Mouse (Mus musculus) kidney, postnatal 25 days (tissue): ENCODE measurements around the gene Stac.

Source experiments
- DNase-seq, 2 experiments: peaks; one replicate each; pipeline ENCODE4 v3.0.0; 2021; ENCODE audit warnings: mixed read lengths in 2 of 2

Stac gene

DNA sequence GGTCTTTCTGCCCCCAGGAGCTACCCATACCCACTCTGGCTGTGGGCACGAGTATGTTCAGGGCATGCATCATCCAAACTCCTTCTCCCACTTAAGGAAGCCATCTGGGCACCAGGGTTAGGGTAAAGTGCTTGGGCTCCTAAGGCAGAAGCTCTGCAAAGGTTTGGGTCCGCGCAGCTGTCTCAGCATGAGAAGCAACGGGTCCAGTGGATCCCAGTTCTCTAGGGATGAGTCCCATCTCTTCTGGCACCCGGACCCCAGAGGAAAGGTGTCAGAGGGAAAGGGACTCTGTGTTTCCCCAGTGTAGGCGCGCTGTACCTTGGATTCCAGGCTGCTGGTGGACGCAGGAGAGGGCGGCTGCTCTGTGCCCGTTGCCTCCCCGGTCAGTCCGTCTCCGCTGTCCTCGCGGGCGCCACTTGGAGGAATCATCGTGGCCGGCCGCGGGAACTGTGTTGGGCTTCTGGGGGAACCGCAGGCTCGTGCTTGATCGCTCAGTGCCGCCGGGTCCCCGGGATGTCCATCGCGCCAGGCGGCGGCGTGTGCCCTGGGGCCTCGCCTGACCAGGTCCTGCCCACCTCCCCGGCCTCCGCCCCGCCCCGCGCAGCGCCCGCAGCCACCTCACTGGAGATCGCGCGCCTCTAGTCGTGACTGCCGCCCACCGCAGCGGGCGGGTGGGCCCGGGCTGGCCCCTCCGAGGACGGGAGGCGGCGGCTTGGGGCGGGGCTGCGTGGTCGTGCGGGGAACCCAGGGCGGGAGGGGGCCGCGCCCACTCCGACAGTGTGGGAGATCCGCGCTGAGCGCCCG, at the start of gene Stac:
Gene Stac, minus strand, starts transcription at position 669 of the 804 bp plus-strand sequence.
- DNase-seq = no peak

DNA sequence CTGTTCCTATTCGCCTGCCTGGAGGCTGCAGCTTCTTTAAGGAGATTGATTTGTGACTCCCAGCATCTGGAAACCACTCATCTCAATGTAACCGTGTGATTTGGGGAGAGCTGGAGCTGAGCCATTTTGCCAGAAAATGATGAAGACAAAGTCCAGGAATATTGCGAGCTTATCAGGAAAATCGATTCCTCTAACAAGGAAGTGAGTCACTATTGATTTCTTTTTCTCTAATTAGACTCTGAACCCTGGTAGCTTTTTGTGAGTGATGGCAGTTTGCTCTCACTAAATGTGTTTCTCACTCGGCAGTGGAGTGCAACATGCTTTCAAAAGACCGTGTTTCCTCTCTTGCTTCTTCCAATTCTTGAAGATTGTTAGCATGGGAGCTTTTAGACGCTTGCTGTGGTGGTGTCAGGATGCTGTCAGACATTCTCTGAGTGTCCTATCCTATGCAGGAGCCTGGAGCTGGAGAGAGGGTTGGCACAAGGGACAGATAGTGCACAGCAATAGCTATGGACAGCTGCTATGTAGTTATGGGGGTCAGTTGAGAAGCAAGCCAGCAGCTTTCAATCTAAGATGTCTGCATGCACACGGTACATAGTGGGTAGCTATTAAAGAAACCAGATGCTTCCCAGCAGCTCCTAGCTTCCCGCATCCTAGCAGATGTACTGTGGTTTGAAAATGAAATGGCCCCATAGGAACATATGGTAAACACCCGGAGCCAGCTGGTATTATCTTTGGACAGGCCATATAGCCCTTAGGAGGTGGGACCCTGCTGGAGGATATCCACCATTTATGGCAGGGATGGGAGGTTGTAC, 49.5 kb upstream of the Stac start:
- DNase-seq = no peak

DNA sequence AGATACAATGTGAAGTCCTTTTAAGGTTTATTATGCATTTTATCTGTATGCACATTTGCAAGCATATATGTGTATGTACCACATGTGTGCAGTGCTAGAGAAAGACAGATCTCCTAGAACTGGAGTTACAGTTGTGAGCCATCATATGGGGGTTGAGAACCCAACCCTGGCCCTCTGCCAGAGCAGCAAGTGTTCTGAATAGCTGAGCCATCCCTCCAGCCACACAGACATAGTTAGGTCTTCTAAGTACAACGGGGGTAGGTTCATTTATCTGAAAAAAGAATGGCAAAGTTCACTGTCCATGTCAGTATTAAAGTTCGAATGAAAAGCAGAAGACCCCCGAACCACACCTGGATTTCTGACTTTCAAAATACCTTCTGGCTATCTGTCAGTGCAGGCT, 48.9 kb upstream of the Stac start:
- no peak for DNase-seq

DNA sequence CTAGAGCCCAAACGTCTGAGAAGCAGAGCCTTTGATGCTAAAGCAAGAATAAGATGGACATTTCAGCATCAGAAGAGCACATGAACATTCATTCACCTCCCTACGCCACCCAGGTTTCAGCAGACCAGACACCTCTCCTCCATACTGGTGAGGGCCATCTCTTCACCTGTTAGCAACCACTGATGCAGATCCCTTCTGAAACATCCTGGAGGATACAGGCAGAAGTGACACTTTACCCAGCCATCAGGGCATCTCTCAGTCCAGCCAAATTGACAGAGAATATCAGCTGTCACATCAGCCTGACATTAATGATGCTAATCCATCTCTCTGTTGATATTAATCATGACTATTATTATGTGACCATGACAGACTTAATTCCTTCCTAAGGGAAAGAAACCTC, 47.6 kb upstream of the Stac start:
- DNase-seq = no peak

DNA sequence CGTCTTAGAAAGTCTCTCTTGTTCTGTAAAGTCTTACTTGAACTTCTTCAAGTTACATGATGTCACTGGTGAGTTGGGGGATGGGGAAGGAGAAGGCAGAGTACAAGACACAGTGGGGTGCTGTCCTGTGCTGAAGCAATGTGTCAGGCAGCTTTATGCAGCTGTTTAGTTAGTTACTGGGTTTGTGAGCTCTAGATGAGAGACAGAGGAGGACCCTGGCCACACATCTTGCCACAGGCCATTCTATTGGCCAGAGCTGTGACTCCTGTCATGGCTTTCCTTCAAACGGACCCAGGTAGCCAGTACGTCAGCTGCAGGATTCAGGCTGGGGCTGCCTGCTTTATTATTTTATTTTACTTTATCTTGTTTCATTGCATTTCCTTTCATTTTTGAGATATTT, 45.8 kb upstream of the Stac start:
- DNase-seq = no peak

DNA sequence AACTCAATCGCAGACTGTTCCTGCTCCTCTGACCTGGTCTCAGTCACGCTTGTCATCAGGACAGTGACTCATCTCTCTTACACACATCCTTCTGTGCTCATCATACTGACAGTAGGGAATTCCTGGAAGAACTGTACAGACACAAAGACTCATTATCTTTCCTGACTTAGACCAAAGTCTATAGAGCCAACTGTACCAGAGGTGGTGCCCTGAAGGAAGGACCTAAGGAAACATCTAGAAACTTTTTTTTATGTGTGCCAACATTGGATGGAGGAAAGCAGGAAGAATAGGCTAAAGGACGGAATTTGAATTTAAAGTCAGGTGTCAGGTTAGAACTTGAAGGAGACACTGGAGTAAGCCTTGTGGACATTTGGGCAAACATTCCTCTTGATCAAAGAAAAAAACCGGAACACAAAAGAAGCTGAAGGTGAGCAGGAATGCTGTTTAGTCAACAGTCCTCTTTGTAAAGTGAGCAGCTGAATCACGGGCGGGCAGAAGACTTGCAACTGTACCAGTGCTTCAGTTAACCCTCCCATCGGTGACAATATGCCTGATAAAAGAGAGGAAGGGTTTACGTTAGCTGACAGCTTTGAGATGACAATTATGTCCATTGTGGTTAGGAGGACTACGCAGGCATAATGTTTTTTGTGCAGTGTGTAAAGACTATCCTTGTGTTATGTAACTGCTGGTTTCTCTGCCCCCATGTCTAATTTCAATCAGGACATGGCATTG, 42.0 kb upstream of the Stac start:
- no peak for DNase-seq

DNA sequence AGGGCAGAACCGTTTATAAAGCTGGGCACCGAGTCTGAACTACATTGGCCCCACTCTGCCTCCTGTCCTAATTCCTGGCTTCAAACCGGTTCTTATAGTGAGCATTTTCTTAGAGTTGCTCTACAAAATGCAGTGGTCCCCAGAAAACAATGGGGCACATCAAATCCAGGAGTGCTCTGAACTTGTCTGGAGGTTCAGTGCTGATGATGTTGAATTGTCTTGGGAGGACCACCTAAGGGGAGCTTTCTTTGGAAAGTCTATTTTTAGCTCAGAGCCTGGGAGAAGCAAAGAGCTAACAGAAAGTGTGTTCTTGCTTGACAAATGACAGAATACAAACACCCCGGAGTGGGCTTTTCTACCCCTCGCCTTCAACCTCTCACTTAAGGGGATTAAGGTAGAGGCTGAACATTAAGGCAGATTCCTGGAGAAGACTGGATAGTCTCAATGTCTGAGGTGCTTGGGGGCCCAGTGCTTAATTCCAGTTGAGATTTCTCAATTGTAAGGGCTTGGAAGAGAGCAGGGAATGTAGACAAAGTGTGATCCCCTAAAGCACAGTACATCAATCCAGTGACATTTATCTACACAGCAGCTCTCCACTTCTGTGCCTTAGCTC, 34.9 kb upstream of the Stac start:
- DNase-seq = no peak

DNA sequence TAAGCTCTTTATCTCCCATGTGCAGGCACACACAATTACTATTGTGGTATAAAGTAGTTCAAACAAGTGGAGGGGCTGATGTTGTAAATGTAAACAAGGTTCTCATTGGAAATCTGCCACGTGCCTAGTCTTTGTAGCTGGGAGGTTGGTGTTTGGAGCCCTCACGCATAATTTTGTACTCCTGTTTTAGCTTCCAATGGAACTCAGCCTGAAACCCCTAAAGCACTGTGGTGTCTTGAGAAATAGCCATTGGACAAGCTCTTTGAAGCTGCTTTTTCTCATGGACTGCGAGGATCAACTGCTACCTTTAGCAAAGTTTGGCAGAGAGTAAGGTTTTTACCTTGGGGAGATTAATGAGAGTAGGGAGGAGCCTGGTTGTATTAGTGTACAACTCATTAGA, 24.3 kb upstream of the Stac start:
- no peak for DNase-seq

DNA sequence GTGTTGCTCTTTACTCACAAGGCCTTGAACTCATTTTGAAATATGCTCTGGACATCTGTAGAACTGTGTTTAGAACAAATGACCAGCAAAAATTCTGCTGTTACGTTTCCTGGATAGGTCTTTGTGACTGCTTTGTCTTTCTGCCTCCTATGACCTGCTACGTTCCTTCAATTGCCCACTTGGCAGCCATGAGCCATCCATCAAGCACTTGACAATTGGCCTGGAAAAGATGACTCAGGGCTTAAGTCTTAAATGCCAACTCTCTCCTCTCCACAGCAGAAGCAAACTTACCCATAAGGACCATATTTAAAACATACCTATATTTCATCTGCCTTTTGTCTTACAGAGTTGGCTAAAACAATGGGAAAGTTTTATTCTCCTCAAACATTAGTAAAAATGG, 10.0 kb upstream of the Stac start:
- no peak for DNase-seq

DNA sequence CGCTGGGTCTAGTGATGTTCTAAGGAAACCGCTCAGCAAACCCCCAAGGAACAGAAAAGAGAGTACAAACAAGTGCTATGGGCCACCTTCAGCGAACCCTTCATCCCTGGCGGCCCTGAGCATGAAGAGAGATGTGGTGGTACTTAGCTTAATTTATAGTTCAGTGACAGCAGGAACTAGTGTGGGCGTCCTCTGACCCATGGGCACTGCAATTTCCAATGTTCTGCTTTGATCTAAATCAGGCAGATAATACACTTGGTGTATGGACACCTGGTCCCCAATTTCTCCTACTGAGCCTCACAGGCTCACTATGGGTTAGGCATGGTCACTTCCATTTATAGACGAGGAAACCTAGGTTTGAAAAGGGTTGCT, 322 bp upstream of the Stac start:
- no peak for DNase-seq

DNA sequence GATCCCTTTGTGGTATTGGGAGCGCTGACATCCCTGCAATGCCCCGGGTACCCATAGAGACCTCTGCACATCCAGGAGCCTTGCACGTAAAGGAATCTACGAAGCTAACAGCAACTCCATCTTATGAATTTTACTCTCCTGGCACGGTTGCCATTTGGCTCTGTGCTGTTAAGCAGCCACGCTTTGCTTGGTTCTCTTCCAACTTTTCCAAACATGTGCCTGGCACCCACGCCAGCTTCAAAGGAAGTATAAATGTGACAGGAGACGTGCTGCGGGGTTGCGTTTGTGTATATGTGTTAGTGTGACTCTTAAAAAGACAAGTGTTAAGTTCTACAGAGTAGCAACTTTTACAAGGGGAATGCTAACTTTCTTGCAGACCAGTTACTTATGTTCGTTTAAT, 1.0 kb downstream of the Stac start:
- no peak for DNase-seq

DNA sequence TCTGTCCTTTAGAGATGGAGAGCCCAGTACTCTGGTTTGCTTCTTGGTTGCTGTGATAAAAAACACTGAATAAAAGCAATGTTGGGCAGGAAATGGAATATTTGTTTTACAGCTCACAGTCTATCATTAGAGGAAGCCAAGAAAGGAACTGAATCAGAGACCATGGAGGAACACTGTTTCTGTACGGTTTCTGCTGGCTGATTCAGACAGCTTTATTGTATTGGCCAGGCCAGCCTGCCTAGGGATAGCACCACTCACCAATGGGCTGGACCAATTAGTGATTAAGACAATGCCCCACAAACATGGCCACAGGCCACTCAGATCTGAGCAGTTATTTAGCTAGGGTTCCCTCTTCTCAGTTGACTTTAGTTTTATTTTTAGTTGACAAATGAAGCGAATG, 6.0 kb downstream of the Stac start:
- DNase-seq = no peak

DNA sequence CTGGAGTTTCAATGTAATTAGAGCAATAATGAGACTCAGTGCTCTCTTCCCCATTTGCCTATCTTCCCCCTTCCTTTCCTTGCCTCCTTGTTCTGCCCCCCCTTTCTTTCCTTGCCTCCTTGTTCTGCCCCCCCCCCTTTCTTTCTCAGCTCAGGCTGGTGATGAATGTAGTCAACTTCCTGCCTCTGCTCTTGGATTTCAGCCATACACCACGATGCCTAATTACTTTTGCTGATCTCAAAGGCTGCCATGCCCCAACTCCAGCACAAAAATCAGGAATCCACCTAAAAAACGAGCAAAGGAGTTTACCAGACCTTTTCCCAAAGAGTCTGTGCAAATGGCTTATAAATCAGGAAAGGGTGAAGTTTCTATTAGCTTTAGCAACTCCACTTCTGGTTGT, 10.6 kb downstream of the Stac start:
- no peak for DNase-seq

DNA sequence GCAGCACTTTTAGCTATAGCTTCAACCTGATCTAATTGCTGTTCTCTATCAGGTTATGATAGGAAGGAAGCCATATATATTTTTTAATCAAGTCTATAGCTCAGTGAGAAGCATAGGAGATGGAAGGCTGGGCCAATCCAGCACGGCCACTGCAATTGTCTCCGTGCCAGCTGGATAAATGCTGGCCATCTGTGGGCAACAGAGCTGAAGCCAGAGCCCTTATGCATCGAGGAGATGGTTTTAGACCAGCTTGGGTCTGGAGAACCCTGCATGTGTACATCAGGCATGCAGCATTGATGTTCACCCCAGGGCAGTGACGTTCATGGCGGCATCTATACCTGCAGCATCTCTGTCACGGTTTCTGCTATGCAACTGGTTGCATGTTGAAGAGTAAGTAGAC, 20.3 kb downstream of the Stac start:
- no peak for DNase-seq

DNA sequence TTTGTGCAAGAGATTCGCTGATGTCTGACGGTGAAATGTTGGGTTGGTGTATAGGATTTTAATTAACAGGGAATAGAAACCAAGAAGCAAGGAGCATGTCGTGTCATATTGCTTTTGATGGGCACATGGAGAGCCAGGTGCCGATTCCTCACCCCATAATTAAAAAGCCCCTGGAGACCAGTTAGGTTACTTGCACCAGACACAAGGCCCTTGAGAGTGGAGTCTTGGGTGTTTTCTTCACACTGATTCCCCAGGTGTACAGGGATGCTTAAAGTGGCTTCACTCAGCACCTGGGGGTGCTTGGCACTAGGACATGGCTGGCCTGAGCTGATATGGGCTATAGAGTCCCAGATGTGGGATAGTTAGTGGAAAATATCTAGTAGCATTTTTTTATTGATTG, 35.1 kb downstream of the Stac start:
- DNase-seq = no peak

DNA sequence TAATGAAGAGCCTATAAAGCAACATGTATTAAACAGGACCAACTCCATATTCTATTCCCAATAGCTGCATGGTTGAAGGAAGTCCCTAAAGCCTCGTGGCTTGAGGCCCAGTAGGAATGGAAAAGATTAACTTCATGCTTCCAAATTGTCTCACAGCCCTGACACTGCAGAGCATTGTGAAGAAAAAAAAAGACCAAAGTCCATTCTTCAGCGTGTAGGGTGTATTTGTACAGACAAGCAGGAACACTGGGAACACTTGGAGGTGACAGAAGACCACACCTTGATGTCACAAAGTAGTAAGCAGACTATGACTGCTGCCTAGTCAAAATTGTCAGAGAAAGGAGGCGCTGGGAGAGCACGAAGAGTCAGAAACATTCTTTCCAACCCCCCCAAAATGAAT, 45.9 kb downstream of the Stac start:
- DNase-seq = no peak

DNA sequence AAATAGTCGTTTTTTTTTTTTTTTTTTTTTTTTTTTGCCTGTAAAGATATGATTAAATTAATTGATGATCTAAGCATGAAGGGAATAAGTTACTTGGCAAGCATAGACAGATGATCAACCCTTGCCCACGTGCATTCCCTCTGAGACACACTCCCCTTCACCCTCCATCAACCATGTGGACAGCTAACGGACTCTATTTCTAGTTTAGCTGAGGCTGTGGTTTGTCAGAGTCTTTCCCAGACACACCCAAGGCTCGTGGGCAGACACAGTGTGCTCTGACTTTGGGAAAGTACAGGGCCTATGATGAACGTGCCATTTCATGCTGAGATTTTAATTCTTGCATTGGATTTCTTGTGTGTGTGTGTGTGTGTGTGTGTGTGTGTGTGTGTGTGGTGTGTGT, 46.8 kb downstream of the Stac start:
- DNase-seq = no peak

DNA sequence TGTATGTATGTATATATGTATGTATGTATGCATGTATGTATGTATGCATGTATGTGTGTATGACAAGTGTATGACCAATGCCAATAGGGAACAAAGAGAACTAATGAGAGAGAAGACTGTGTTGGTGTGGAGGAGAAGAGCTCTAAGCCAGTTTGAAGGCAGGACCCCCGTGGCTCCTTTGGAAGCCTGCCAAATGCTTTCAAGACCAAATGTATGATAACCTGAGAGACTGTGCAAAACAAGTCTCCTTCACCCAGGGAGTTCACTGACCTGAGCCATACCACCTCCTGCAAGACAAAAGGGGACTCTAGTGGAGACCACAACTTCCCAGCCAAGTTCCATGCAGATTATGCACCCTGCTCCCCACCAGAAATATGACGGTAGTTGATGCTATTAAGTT, 52.5 kb downstream of the Stac start:
- DNase-seq = no peak

DNA sequence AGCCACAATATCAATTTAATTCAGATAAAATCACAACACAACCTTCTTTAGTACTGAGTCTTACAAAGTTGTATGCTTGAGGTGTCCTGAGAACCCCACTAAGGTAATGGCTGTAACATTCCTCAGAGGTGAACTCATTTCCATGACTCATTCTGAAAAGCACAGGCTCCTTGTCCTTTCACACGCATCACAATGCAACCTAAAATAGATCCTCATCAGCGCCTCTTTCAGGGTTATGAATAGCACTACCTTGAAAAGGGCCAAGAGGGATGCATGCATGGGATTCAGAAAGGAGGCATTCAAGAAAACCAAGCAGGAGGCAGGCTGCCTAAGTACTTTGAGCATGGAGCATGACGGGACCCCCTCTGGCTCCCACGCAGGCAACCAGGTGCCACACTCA, 57.3 kb downstream of the Stac start:
- no peak for DNase-seq

DNA sequence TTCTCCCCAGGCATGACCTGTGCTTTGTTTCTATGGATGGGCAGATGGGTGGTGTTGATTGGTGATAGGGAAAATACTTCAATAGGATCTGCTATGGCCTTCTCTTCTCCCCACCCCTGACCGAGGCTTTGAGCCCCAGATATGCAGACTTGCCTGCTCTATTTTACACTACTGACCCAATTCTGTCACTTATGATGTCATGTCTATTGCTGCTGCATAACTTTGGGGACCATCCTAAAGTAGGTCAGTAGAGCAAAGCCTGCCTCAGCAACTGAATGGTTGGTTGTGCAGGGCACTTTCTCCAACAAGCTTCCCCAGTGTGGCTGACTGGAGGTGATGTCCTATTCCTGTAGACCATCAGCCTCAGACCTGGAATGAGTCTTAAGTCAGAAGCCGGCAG, 69.0 kb downstream of the Stac start:
- DNase-seq = no peak

DNA sequence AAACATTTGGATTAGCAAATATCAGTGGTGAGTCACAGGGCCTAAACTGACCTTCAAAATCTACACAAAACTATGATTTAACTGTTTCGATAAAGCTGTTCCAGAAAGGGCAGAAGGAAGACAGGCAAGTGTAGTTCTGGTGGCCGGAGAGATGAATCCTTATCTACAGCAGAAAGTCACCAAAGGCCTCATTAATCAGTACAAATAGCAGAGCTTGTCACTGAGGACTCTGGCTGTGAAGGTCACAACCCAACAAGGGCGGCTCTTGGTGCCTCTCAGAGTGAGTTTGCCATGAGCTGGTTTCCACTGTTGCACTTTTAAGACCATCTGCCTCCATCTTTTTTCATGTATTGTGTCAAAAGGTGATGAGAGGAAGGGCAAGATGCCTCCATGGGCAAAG, 78.8 kb downstream of the Stac start:
- no peak for DNase-seq

DNA sequence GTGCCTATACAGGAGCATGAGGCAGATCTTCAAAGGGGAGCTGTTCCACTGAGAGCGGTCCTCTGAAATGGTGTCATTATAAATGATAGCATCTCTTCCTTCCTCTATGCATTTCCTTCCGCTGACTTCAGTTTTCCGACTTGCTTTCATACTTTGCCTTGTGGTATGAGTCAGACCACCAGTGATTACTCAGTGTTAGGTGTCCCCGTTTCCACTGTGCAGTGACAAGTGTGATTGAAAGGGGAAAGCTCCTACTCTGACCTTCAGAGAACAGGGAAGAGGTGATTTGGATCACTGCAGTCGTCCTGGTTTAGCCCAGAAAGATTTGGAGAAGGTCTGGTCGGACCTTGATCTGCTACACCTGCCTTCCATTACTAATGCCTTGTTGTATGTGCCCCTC, 81.4 kb downstream of the Stac start:
- DNase-seq = no peak

DNA sequence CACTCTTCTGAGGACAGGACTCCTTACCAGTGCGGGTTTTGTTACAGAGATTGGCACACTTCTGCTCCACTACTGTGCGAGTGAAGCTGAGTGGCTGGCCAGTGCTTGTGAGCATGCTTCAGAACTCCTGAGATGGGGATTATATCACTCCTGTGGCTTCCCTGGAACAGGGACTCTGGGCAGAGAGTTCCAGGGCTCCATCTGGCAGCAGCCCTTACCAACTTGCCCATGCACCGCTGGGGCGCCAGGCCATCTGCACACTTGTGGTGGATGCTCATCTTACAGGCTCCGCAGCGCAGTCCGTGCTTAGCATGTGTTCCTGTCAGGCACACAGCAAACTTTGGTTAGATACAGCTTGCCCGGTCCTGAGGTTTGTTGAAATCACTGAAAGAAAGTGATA, 83.5 kb downstream of the Stac start:
- DNase-seq = no peak
